7 mouse cellular contexts compared by ENCODE assay signal in the genomic region with DNA sequence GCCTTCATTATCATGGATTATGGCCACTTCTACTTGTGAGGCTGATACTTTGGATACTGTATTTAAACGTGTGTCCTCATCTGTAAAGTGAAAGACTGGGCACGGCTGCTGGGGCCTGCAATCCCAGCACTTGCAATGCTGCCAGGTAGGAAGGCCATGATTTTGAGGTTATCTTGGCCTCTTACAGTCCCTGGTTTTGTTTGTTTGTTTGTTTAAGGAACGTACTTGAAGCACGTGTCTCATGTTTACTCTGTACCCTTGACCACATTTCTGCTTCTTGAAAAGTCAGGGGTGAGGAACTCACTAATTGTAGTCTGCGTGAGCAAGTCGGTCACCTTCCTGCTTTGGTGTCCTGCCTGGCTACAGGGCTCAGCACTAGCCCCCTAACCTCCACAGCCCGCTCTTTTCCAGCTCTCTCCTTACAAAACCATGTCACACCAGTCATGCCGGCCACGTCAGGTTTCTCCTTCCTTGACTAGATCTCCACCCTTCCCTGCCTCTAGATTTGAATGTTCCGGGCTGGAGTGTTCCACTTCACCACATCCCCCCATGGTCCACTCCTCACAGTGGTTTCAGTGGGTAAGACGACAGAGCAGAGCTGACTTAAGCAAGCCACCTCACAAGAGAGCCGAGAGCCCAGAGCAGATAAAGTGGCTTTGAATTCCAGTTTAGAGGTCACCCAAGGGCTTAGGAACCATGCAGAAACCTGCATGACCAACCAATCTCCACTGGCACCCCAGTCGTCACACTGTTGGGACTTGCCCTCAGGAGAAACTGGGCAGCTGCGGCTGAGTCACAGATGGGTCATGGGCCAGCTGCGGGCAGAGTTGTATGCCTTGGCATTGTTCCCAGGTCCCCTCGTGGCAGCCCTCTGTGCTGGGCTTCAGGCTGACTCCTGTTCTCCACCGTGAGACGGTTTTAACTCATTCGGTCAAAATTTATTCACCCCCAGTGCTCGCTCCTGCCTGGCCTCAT. TPM values are rescaled to one million over a fixed set of nuclear protein-coding genes. Genes with fewer than 3 reads are reported as not detected.
DNase-seq lines count a peak whose midpoint lies in the region; ATAC-seq lines count a peak whose summit lies in the region.

No protein-coding gene starts in this region.

- peaks cover 22% of the 10 kb centered on the region for H3K27me3 ChIP-seq in liver, embryonic 12.5 days (replicated peaks)
- no peaks in the 10 kb centered on the region for H3K27me3 ChIP-seq in kidney, embryonic 15.5 days

- peaks cover 6% of the 10 kb centered on the region for H3K9me3 ChIP-seq in liver, embryonic 12.5 days (replicated peaks)
- H3K9me3 ChIP-seq in kidney, embryonic 15.5 days (replicated peaks) = no peaks in the 10 kb centered on the region

- no peak for ATAC-seq in liver, embryonic 12.5 days
- peak; percentile 12; the same call in 1 of the 2 replicates for ATAC-seq in kidney, embryonic 15.5 days (replicated peaks; ENCODE audit: low FRiP score)
- ATAC-seq in CD4-positive, CD25-positive, alpha-beta regulatory T cell, adult 4 months = no peak

- H3K9ac ChIP-seq in liver, embryonic 12.5 days = no peak overlapping the region
- no peak overlapping the region for H3K9ac ChIP-seq in kidney, embryonic 15.5 days

- peaks cover 49% of the 10 kb centered on the region for H3K4me1 ChIP-seq in liver, embryonic 12.5 days
- peaks cover 22% of the 10 kb centered on the region for H3K4me1 ChIP-seq in brown adipose tissue, adult 24 weeks (ENCODE audit: control insufficient read depth, insufficient read depth, insufficient read length, low read length)
- H3K4me1 ChIP-seq in kidney, embryonic 15.5 days = peaks cover 44% of the 10 kb centered on the region

- no peak overlapping the region for H3K4me3 ChIP-seq in liver, embryonic 12.5 days
- no peak overlapping the region for H3K4me3 ChIP-seq in brown adipose tissue, adult 24 weeks (ENCODE audit: insufficient read depth, low read depth, low read length)
- H3K4me3 ChIP-seq in kidney, embryonic 15.5 days (replicated peaks) = no peak overlapping the region

- no peak overlapping the region for H3K4me2 ChIP-seq in liver, embryonic 12.5 days
- no peak overlapping the region for H3K4me2 ChIP-seq in kidney, embryonic 15.5 days

- 77% methylated on average over 20 of the region's 20 CpGs for whole genome bisulfite sequencing in liver, embryonic 12.5 days (ENCODE audit: insufficient replicate concordance)
- WGBS in kidney, embryonic 15.5 days = 49% methylated on average over 20 of the region's 20 CpGs

- no peaks in the 10 kb centered on the region for H3K36me3 ChIP-seq in liver, embryonic 12.5 days
- H3K36me3 ChIP-seq in kidney, embryonic 15.5 days = no peaks in the 10 kb centered on the region

- DNase-seq in liver (no peak), NIH3T3 (ENCODE audit: low read depth) (peak; percentile 84)
- DNase-seq in B cell, adult 2 months = no peak

- H3K27ac ChIP-seq in liver, embryonic 12.5 days = peak overlapping the region; percentile 88; the same call in 1 of the 2 replicates
- H3K27ac ChIP-seq in brown adipose tissue, adult 24 weeks (replicated peaks; ENCODE audit: low read depth, low read length) = peak overlapping the region; percentile 66
- H3K27ac ChIP-seq in kidney, embryonic 15.5 days = peak overlapping the region; percentile 70

RNA-seq across cellular contexts. Expression of gene Tmem44, which starts 37.3 kb away (rescaled TPM):
- 1.5 and 1.7 TPM in 2 replicates for polyA plus RNA-seq in liver, embryonic 12.5 days (2016; fragmentation: Nextera tagmentation; extraction: Ambion mirVana)
- 1.3 and 2.6 TPM in 2 replicates for polyA plus RNA-seq in brown adipose tissue, adult 24 weeks (2012; ENCODE audit: insufficient read depth, insufficient read length, missing spikeins)
- polyA plus RNA-seq in kidney, embryonic 15.5 days (2015; fragmentation: Nextera tagmentation; extraction: Ambion mirVana) = 15.0 and 18.6 TPM in 2 replicates
- under 1 TPM in 1 of 2 experiments, not detected in 1; 0.70 TPM for polyA plus RNA-seq in CD4-positive, CD25-positive, alpha-beta regulatory T cell, adult 4 months (2017; shearing (Covaris generic))
